Mouse (Mus musculus): Measurements from ENCODE around the gene Crim1. TPM values are rescaled to one million over a fixed set of nuclear protein-coding genes. Genes with fewer than 3 reads are reported as not detected.

Crim1 gene
- polyA plus RNA-seq, 1 experiment from 2014 or later = 5.8 TPM

DNA sequence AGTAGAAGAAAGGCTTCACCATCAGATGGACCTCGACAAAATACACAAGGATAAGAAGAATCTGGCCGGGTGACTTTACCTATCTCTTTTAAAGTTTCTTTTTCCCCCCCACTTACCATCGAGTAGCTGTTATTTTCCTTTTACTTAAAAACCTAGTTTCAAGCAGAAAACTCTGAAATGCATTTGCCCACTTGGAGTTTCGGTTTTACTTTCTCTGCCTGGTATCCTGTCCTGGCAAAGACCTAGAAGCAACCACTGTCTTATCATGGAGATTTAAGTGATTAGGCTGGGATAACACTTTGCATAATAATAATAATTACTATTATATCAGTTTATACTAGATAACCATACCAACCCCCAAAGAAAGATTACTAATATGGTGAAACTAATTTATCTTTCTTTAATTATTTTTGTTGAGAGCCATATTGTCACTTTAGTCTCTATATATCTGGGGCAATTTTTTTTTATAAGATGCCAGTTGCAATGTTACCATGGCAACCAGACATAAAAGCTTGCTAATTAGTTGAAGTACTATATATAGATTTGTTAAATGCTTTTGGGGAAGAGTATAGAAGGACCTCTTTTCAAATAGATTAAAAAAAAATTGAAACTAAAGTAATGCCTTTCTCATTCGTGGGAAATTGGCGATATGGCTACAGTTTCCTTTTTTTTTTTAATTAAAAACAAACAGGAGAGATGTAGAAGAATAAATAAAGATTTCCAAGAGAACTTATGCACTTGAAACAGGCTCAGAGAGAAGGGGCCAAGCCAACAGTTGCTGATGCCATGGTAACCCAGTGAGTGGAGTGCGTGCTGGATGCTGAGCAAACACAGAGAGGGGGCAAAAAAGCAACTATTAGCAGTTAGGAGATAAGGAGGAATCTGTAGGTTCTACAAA lies 74.8 kb downstream of the Crim1 start:
- no peak for DNase-seq (ENCODE audit: low spot score)
- no peak overlapping the region for H3K9ac ChIP-seq (ENCODE audit: low read depth, low read length)
- H3K4me1 ChIP-seq (replicated peaks; ENCODE audit: control insufficient read depth, insufficient read depth, low read length) = no peaks in the 10 kb centered on the region; the same call in 1 of the 2 replicates
- no peak overlapping the region for H3K4me2 ChIP-seq (replicated peaks; ENCODE audit: low read depth, low read length)
- no peaks in the 10 kb centered on the region for H3K9me3 ChIP-seq (ENCODE audit: control insufficient read depth, low read length)
- no peak overlapping the region for H3K4me3 ChIP-seq (ENCODE audit: low read depth, low read length)
- no peaks in the 10 kb centered on the region for H3K36me3 ChIP-seq (ENCODE audit: control insufficient read depth, insufficient read depth, low read length)
- no peak for ATAC-seq (ENCODE audit: low FRiP score)
- H3K27me3 ChIP-seq (ENCODE audit: control insufficient read depth, insufficient read depth, low read length) = no peaks in the 10 kb centered on the region
- H3K27ac ChIP-seq (ENCODE audit: low read depth, low read length) = no peak overlapping the region
- WGBS = 80% methylated on average over 7 of the region's 7 CpGs

DNA sequence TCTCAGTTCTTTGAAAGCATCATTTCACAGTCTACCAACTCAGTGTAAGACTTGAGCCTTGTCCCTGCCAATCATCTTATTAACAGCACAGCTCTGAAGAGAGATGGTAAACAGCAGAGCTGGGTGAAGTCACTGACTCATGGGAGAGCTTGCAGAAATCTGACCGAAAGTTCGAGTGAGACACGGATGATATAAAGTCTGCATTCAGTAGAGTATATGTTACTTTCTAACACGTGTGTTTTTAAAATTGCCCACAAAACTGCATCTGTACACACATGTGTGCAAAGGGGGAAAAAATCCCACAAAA lies 75.4 kb downstream of the Crim1 start:
- no peaks in the 10 kb centered on the region for H3K9me3 ChIP-seq (ENCODE audit: control insufficient read depth, low read length)

GRCm38 (mm10) chr17:78279191-78279590 lies 79.1 kb downstream of the Crim1 start:
- no peaks in the 10 kb centered on the region for H3K27me3 ChIP-seq (ENCODE audit: control insufficient read depth, insufficient read depth, low read length)
- H3K9me3 ChIP-seq (ENCODE audit: control insufficient read depth, low read length) = no peaks in the 10 kb centered on the region
- H3K27ac ChIP-seq (ENCODE audit: low read depth, low read length) = no peak overlapping the region
- H3K4me3 ChIP-seq (ENCODE audit: low read depth, low read length) = no peak overlapping the region
- H3K4me2 ChIP-seq (replicated peaks; ENCODE audit: low read depth, low read length) = no peak overlapping the region
- DNase-seq (ENCODE audit: low spot score) (no peak), ATAC-seq (ENCODE audit: low FRiP score) (no peak)
- no peaks in the 10 kb centered on the region for H3K36me3 ChIP-seq (ENCODE audit: control insufficient read depth, insufficient read depth, low read length)
- no peaks in the 10 kb centered on the region; the same call in 1 of the 2 replicates for H3K4me1 ChIP-seq (replicated peaks; ENCODE audit: control insufficient read depth, insufficient read depth, low read length)
- no peak overlapping the region for H3K9ac ChIP-seq (ENCODE audit: low read depth, low read length)
- WGBS = 64% methylated on average over 12 of the region's 12 CpGs

More for the DNA sequence above, 75.4 kb downstream of the Crim1 start:
- ATAC-seq (ENCODE audit: low FRiP score) = no peak
- H3K4me1 ChIP-seq (replicated peaks; ENCODE audit: control insufficient read depth, insufficient read depth, low read length) = no peaks in the 10 kb centered on the region; the same call in 1 of the 2 replicates
- H3K27ac ChIP-seq (ENCODE audit: low read depth, low read length) = no peak overlapping the region
- no peak overlapping the region for H3K9ac ChIP-seq (ENCODE audit: low read depth, low read length)
- H3K4me2 ChIP-seq (replicated peaks; ENCODE audit: low read depth, low read length) = no peak overlapping the region
- 82% methylated on average over 4 of the region's 4 CpGs for WGBS
- no peaks in the 10 kb centered on the region for H3K36me3 ChIP-seq (ENCODE audit: control insufficient read depth, insufficient read depth, low read length)
- no peaks in the 10 kb centered on the region for H3K27me3 ChIP-seq (ENCODE audit: control insufficient read depth, insufficient read depth, low read length)
- H3K4me3 ChIP-seq (ENCODE audit: low read depth, low read length) = no peak overlapping the region
- no peak for DNase-seq (ENCODE audit: low spot score)

DNA sequence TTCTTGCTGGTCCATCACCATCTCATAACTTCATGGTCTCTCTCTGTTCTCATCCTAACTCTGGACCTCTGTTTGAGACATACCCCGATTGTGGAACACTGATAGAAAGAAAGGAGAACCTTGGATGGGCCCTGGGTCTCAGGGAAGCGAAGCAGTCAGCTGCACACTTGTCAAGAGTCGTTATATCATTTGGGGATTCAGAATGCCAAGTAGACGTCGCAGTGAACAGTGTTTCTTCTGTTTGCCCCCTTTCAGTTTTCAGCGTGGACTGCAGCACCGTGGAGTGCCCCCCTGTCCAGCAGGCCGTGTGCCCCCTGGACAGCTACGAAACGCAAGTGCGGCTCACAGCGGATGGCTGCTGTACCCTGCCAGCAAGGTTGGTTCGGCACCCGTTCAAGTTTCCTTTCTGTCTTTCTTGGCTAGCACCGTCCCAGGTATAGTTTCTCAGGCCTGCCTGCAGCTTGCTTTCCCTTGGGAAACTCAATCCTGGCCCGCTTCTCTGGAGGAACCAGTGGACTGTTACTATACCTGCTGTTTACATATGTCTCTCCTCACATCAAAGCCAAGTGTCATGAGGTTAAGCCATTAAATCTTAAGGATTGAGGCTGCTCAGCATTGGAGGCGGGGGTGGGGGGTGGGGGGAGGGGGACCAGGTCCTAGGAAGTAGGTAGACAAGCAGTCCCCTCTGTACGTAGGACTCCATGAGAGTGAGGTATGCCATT lies 81.1 kb downstream of the Crim1 start:
- H3K27ac ChIP-seq (ENCODE audit: low read depth, low read length) = no peak overlapping the region
- no peak overlapping the region for H3K9ac ChIP-seq (ENCODE audit: low read depth, low read length)
- DNase-seq (ENCODE audit: low spot score) (no peak), ATAC-seq (ENCODE audit: low FRiP score) (no peak)
- WGBS = 86% methylated on average over 18 of the region's 18 CpGs
- no peaks in the 10 kb centered on the region for H3K4me1 ChIP-seq (replicated peaks; ENCODE audit: control insufficient read depth, insufficient read depth, low read length)
- H3K4me3 ChIP-seq (ENCODE audit: low read depth, low read length) = no peak overlapping the region
- H3K36me3 ChIP-seq (ENCODE audit: control insufficient read depth, insufficient read depth, low read length) = no peaks in the 10 kb centered on the region
- no peak overlapping the region for H3K4me2 ChIP-seq (replicated peaks; ENCODE audit: low read depth, low read length)
- H3K9me3 ChIP-seq (ENCODE audit: control insufficient read depth, low read length) = no peaks in the 10 kb centered on the region
- H3K27me3 ChIP-seq (ENCODE audit: control insufficient read depth, insufficient read depth, low read length) = no peaks in the 10 kb centered on the region

GRCm38 (mm10) chr17:78283271-78283992 lies 83.4 kb downstream of the Crim1 start:
- no peaks in the 10 kb centered on the region for H3K9me3 ChIP-seq (ENCODE audit: control insufficient read depth, low read length)
- H3K36me3 ChIP-seq (ENCODE audit: control insufficient read depth, insufficient read depth, low read length) = no peaks in the 10 kb centered on the region
- no peaks in the 10 kb centered on the region for H3K27me3 ChIP-seq (ENCODE audit: control insufficient read depth, insufficient read depth, low read length)
- WGBS = 64% methylated on average over 11 of the region's 11 CpGs
- no peak for DNase-seq (ENCODE audit: low spot score)
- no peak overlapping the region for H3K4me3 ChIP-seq (ENCODE audit: low read depth, low read length)
- no peak overlapping the region for H3K27ac ChIP-seq (ENCODE audit: low read depth, low read length)
- no peaks in the 10 kb centered on the region for H3K4me1 ChIP-seq (replicated peaks; ENCODE audit: control insufficient read depth, insufficient read depth, low read length)
- ATAC-seq (ENCODE audit: low FRiP score) = no peak
- H3K4me2 ChIP-seq (replicated peaks; ENCODE audit: low read depth, low read length) = no peak overlapping the region
- no peak overlapping the region for H3K9ac ChIP-seq (ENCODE audit: low read depth, low read length)

DNA sequence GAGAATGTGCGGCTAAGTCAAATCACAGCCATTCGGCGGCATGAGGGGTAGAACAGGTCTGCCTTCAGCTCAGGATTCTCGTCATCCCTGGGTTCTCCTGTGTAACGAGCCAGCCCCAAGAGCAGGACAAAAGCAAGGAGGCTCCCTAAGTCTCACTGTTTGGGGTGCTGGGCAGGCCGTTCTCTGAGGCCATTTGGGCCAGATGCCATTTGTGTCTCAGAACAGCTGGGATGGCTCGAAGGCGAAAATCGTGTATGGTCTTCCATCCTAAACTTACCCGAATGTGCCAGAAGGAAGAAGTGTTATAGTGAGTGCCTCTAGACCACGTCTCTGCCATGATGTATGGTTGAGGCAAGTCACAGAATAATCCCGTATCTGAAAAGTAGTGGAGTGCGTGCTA lies 86.0 kb downstream of the Crim1 start:
- no peaks in the 10 kb centered on the region for H3K9me3 ChIP-seq (ENCODE audit: control insufficient read depth, low read length)
- no peaks in the 10 kb centered on the region for H3K4me1 ChIP-seq (replicated peaks; ENCODE audit: control insufficient read depth, insufficient read depth, low read length)
- ATAC-seq (ENCODE audit: low FRiP score) = no peak
- 89% methylated on average over 13 of the region's 13 CpGs for WGBS
- DNase-seq (ENCODE audit: low spot score) = no peak
- no peak overlapping the region for H3K9ac ChIP-seq (ENCODE audit: low read depth, low read length)
- H3K36me3 ChIP-seq (ENCODE audit: control insufficient read depth, insufficient read depth, low read length) = no peaks in the 10 kb centered on the region
- H3K4me3 ChIP-seq (ENCODE audit: low read depth, low read length) = no peak overlapping the region
- H3K27ac ChIP-seq (ENCODE audit: low read depth, low read length) = no peak overlapping the region
- H3K27me3 ChIP-seq (ENCODE audit: control insufficient read depth, insufficient read depth, low read length) = no peaks in the 10 kb centered on the region
- no peak overlapping the region for H3K4me2 ChIP-seq (replicated peaks; ENCODE audit: low read depth, low read length)

- WGBS = 93% methylated on average over 2 of the region's 2 CpGs
Measured at GRCm38 (mm10) chr17:78287391-78287790, 87.3 kb downstream of the Crim1 start.

GRCm38 (mm10) chr17:78290153-78290876 lies 90.3 kb downstream of the Crim1 start:
- Histone ChIP-seq H3K4me3 (ENCODE audit: low read depth, low read length) (no peak overlapping the region), H3K4me1 (replicated peaks; ENCODE audit: control insufficient read depth, insufficient read depth, low read length) (no peaks in the 10 kb centered on the region), H3K36me3 (ENCODE audit: control insufficient read depth, insufficient read depth, low read length) (no peaks in the 10 kb centered on the region), H3K27me3 (ENCODE audit: control insufficient read depth, insufficient read depth, low read length) (no peaks in the 10 kb centered on the region), H3K9ac (ENCODE audit: low read depth, low read length) (no peak overlapping the region), H3K27ac (ENCODE audit: low read depth, low read length) (no peak overlapping the region), H3K9me3 (ENCODE audit: control insufficient read depth, low read length) (no peaks in the 10 kb centered on the region), H3K4me2 (replicated peaks; ENCODE audit: low read depth, low read length) (no peak overlapping the region)
- no peak for DNase-seq (ENCODE audit: low spot score)
- no peak for ATAC-seq (ENCODE audit: low FRiP score)
- 94% methylated on average over 6 of the region's 6 CpGs for WGBS

More at GRCm38 (mm10) chr17:78287391-78287790, 87.3 kb downstream of the Crim1 start:
- no peak overlapping the region for H3K4me3 ChIP-seq (ENCODE audit: low read depth, low read length)
- DNase-seq (ENCODE audit: low spot score) (no peak), ATAC-seq (ENCODE audit: low FRiP score) (no peak)
- no peak overlapping the region for H3K27ac ChIP-seq (ENCODE audit: low read depth, low read length)
- H3K27me3 ChIP-seq (ENCODE audit: control insufficient read depth, insufficient read depth, low read length) = no peaks in the 10 kb centered on the region
- H3K4me2 ChIP-seq (replicated peaks; ENCODE audit: low read depth, low read length) = no peak overlapping the region
- no peaks in the 10 kb centered on the region for H3K36me3 ChIP-seq (ENCODE audit: control insufficient read depth, insufficient read depth, low read length)
- no peaks in the 10 kb centered on the region for H3K4me1 ChIP-seq (replicated peaks; ENCODE audit: control insufficient read depth, insufficient read depth, low read length)
- H3K9me3 ChIP-seq (ENCODE audit: control insufficient read depth, low read length) = no peaks in the 10 kb centered on the region
- no peak overlapping the region for H3K9ac ChIP-seq (ENCODE audit: low read depth, low read length)
